Mouse (Mus musculus) heart, embryonic 11.5 days (tissue): Measurements from ENCODE around the gene Mapk8ip2. TPM values are rescaled to one million over a fixed set of nuclear protein-coding genes. Genes with fewer than 3 reads are reported as not detected.
A peak's percentile ranks its signal among the peaks of the same experiment; 100 is the strongest.

Experiments used
- ATAC-seq: fragments of 200-750 bp; cut with Nextera tagmentation; replicated peaks from 2 replicates; pipeline ENCODE4 v1.8.0; 2017; ENCODE audit warnings: moderate library complexity; ENCODE audit not compliant: insufficient number of reproducible peaks, low FRiP score, low TSS enrichment
- H3K27ac ChIP-seq: fragments of 300-500 bp; sonication (generic); 2 replicates; pipeline ENCODE4 v1.5.1; 2014; ENCODE audit warnings: mild to moderate bottlenecking, low read depth, low read length
- H3K27me3 ChIP-seq: fragments of 300-500 bp; sonication (generic); 2 replicates; pipeline ENCODE4 v1.6.1; 2014; ENCODE audit warnings: mild to moderate bottlenecking, low read length, mixed read lengths; ENCODE audit not compliant: control insufficient read depth, insufficient read depth
- H3K36me3 ChIP-seq: fragments of 300-500 bp; sonication (generic); 2 replicates; pipeline ENCODE4 v1.6.1; 2014; ENCODE audit warnings: mild to moderate bottlenecking, low read length, moderate library complexity, mixed read lengths; ENCODE audit not compliant: control insufficient read depth, insufficient read depth
- H3K4me1 ChIP-seq: fragments of 300-500 bp; sonication (generic); 2 replicates; pipeline ENCODE4 v1.6.1; 2014; ENCODE audit warnings: low read length; ENCODE audit not compliant: control insufficient read depth, insufficient read depth
- H3K4me2 ChIP-seq: fragments of 300-500 bp; sonication (generic); 2 replicates; pipeline ENCODE4 v1.6.1; 2014; ENCODE audit warnings: mild to moderate bottlenecking, moderate library complexity
- H3K4me3 ChIP-seq: fragments of 300-500 bp; sonication (generic); 2 replicates; pipeline ENCODE4 v1.5.1; 2014; ENCODE audit warnings: low read depth, low read length
- H3K9ac ChIP-seq: fragments of 300-500 bp; sonication (generic); 2 replicates; pipeline ENCODE4 v1.6.1; 2014; ENCODE audit warnings: mild to moderate bottlenecking, low read depth, low read length, moderate library complexity
- H3K9me3 ChIP-seq: fragments of 300-500 bp; sonication (generic); replicated peaks from 2 replicates; pipeline ENCODE4 v1.6.1; 2016; ENCODE audit warnings: low read length; ENCODE audit not compliant: control insufficient read depth
- WGBS: fragments of 180-500 bp; shearing (Covaris S2); extraction: QIAGEN DNeasy Blood & Tissue Kit; methylation state at CpG from one replicate; pipeline ENCODE4 v1.1.7; 2014; ENCODE audit not compliant: insufficient replicate concordance; 5-methylcytosine and 5-hydroxymethylcytosine counted together
- polyA plus RNA-seq: library from polyadenylated mRNA; unstranded; fragments of >200 nt; fragmentation: Nextera tagmentation; extraction: Ambion mirVana; gene quantifications from 2 replicates; pipeline ENCODE4 v1.2.1, GENCODE M21; 2014

Gene Mapk8ip2
- polyA plus RNA-seq, 1 experiment from 2014 or later = 0.19 TPM

DNA sequence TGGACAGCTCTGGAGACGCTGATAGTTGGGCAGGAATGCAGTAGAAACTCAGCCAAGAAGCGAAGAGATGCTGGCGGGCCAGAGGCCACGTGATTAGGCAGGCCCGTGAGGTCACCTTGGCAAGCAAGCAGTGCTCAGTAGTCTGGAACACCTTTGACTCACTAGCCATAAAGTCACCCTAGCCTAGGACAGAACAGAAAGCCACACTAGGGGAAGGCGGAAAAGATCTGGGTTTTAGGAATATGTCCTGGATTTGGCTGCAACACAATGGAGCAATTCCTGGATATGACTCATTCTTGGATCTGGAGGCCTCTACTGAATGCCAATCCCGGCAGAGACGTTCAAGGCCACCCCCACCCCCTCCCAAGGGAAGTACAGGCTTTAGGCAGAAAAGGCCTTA lies 26.9 kb downstream of the Mapk8ip2 start:
- WGBS = 53% methylated on average over 8 of the region's 8 CpGs
- H3K4me3 ChIP-seq = no peak overlapping the region
- no peaks in the 10 kb centered on the region for H3K36me3 ChIP-seq
- no peak for ATAC-seq
- no peaks in the 10 kb centered on the region for H3K27me3 ChIP-seq
- H3K9ac ChIP-seq = no peak overlapping the region
- H3K9me3 ChIP-seq = no peaks in the 10 kb centered on the region
- no peak overlapping the region for H3K4me2 ChIP-seq
- H3K27ac ChIP-seq = peak overlapping the region; percentile 1; the same call in 1 of the 2 replicates
- H3K4me1 ChIP-seq = peaks cover 5% of the 10 kb centered on the region

DNA sequence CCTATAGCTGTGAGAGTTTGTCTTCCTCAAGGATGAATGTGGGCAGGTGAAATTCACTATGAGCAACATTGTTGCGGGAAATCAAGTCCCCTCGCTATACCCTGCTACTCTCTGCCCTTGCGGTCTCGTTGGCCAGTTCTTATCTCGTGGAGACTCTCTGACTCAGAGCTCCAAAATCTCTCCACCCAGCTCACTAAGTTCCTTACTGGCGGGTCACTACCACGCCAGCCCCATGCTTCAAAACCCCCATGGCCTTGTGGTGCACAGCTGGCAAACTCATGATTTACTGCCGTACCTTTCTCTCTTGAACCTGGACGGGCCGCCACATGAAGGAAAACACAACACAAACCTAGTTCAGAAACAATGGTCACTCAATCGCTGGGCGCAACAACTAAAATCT lies 34.5 kb downstream of the Mapk8ip2 start:
- no peaks in the 10 kb centered on the region for H3K4me1 ChIP-seq
- no peak overlapping the region for H3K4me3 ChIP-seq
- no peak for ATAC-seq
- WGBS = 47% methylated on average over 12 of the region's 12 CpGs
- no peak overlapping the region for H3K27ac ChIP-seq
- no peaks in the 10 kb centered on the region for H3K9me3 ChIP-seq
- H3K4me2 ChIP-seq = no peak overlapping the region
- no peaks in the 10 kb centered on the region for H3K36me3 ChIP-seq
- no peaks in the 10 kb centered on the region for H3K27me3 ChIP-seq
- H3K9ac ChIP-seq = no peak overlapping the region

DNA sequence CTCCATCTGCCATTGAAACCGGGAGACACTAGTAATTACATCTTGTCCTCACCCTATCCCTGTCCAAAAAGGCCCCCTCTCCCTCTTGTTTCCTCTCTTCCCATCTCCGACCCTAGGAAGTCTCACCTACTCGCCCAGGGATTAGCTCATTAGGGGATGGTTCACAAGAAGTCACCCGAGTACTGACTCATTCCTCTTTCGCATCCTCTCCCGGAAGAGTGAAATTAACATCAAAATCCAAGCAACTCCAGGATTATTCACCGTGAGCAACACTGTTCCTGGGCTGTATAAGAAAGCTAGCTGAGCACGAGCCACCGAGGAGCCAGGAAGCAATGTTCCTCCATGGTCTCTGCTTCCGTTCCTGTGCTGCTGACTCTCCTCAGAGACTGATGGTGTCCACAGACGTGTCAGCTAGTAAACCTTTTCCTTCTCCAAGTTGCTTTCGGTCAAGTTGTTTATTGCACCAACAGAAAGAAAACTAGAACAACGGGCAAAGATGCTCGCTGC lies 35.0 kb downstream of the Mapk8ip2 start:
- H3K36me3 ChIP-seq = no peaks in the 10 kb centered on the region
- H3K4me3 ChIP-seq = no peak overlapping the region
- H3K4me2 ChIP-seq = no peak overlapping the region
- 32% methylated on average over 14 of the region's 14 CpGs for WGBS
- no peaks in the 10 kb centered on the region for H3K27me3 ChIP-seq
- no peaks in the 10 kb centered on the region for H3K9me3 ChIP-seq
- H3K4me1 ChIP-seq = no peaks in the 10 kb centered on the region
- H3K9ac ChIP-seq = no peak overlapping the region
- no peak overlapping the region for H3K27ac ChIP-seq
- ATAC-seq = no peak

DNA sequence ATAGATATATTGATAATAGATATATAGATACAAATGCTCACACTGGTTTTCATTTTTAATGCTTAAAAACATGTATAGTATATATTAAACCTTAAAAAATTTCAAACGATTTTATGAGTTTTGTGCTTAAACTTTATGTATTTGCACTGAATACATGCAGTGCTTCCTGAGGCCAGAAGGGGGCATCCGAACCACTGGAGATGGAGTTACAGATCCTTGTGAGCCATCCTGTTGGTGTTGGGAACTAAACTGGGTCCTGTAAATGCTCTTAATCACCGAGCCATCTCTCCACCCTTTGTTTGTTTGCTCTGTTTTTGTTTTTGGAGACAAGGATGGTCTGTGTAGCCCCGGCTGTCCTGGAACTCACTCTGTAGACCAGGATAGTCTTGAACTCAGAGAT lies 41.3 kb downstream of the Mapk8ip2 start:
- H3K4me2 ChIP-seq = no peak overlapping the region
- no peak for ATAC-seq
- H3K9me3 ChIP-seq = no peaks in the 10 kb centered on the region
- WGBS = 69% methylated on average over 4 of the region's 4 CpGs
- peaks cover 3% of the 10 kb centered on the region; the same call in 1 of the 2 replicates for H3K4me1 ChIP-seq
- H3K27ac ChIP-seq = no peak overlapping the region
- H3K36me3 ChIP-seq = no peaks in the 10 kb centered on the region
- no peak overlapping the region for H3K9ac ChIP-seq
- H3K27me3 ChIP-seq = peaks cover 22% of the 10 kb centered on the region
- no peak overlapping the region for H3K4me3 ChIP-seq

DNA sequence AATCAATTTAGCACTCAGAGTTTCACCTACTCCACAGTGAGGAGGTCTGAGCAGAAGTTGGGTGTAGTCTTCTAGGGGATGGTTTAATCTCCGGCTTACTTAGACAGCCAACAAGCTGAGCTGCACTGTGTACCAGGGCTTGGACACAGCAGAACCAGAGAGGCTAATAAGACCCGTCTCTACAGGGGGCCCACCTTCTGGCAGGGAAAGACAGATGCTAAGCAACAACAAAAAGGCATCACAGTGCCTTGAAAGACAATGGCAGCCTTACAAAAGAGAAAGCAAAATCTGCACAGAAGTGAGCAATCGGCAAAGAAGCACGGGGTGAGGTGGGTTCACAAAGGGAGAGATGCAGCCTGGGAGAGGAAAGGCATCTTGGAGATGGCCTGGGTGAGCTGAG lies 42.4 kb downstream of the Mapk8ip2 start:
- no peak overlapping the region for H3K27ac ChIP-seq
- H3K9me3 ChIP-seq = no peaks in the 10 kb centered on the region
- WGBS = 68% methylated on average over 4 of the region's 4 CpGs

DNA sequence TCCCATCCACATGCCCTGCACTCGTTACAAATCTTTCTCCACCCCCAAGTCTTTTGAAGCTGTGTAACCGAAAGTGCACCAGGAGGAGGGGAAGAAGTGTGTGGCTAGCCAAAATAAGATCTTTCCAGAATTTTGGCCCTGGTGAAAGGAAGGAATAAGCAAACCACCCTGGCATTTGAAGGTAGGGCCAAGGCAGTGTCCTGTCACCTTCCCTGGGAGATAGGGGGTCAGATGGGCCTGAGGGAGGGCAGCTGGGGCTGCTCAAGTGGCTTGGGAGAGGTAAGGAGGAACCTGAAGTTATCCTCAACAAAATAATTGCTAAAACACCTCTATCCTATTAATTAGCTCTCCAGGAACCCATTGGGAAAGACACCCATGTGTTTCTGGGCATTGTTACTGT lies 43.1 kb downstream of the Mapk8ip2 start:
- Histone ChIP-seq H3K27ac (peak overlapping the region; percentile 43; the same call in 1 of the 2 replicates), H3K4me1 (peaks cover 11% of the 10 kb centered on the region), H3K9me3 (no peaks in the 10 kb centered on the region), H3K27me3 (peaks cover 37% of the 10 kb centered on the region), H3K4me3 (no peak overlapping the region), H3K36me3 (no peaks in the 10 kb centered on the region), H3K4me2 (no peak overlapping the region), H3K9ac (no peak overlapping the region)
- no peak for ATAC-seq
- 59% methylated on average over 2 of the region's 2 CpGs for WGBS

More for the DNA sequence above, 42.4 kb downstream of the Mapk8ip2 start:
- H3K27me3 ChIP-seq = peaks cover 33% of the 10 kb centered on the region
- no peak overlapping the region for H3K9ac ChIP-seq
- H3K4me3 ChIP-seq = no peak overlapping the region
- H3K4me2 ChIP-seq = no peak overlapping the region
- peaks cover 11% of the 10 kb centered on the region for H3K4me1 ChIP-seq
- H3K36me3 ChIP-seq = no peaks in the 10 kb centered on the region
- ATAC-seq = no peak

DNA sequence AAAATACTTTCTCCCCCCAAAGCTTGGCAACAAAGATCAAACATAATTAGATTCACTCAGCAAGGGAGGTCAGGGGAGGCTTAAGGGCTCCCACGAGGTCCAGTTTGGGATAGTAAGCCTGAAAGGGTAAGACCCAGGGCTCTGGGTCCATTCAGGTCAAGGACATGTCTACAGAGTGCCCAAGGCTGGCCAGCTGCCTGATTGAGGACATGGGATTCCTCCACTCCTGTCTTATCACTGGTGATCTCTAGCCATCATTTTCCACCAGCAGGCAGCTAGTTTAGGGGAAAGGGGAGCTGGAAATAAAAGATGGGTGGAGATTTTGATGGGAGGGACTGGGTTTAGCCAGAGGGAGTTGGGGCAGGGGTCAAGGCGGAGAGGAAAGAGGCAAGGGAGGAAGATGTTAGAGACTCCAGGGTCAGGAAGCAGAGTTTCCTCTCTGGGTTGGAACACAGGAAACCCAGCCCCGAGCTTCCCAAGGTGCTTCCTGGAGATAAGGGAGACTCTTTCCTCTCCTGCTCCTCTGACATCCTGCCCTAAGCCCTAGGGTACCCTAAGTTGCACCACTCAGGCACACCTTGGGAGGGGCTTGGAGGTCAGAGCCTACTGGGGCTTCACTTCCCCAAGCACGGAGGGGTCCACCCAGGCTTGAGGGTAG lies 43.8 kb downstream of the Mapk8ip2 start:
- 13% methylated on average over 4 of the region's 4 CpGs for WGBS
- H3K9me3 ChIP-seq = no peaks in the 10 kb centered on the region
- no peak overlapping the region for H3K4me2 ChIP-seq
- no peaks in the 10 kb centered on the region for H3K36me3 ChIP-seq
- peak overlapping the region; percentile 70 for H3K9ac ChIP-seq
- ATAC-seq = peak; percentile 57
- H3K4me3 ChIP-seq = peak overlapping the region; percentile 83
- H3K4me1 ChIP-seq = peaks cover 11% of the 10 kb centered on the region
- H3K27me3 ChIP-seq = peaks cover 43% of the 10 kb centered on the region
- H3K27ac ChIP-seq = peak overlapping the region; percentile 85

DNA sequence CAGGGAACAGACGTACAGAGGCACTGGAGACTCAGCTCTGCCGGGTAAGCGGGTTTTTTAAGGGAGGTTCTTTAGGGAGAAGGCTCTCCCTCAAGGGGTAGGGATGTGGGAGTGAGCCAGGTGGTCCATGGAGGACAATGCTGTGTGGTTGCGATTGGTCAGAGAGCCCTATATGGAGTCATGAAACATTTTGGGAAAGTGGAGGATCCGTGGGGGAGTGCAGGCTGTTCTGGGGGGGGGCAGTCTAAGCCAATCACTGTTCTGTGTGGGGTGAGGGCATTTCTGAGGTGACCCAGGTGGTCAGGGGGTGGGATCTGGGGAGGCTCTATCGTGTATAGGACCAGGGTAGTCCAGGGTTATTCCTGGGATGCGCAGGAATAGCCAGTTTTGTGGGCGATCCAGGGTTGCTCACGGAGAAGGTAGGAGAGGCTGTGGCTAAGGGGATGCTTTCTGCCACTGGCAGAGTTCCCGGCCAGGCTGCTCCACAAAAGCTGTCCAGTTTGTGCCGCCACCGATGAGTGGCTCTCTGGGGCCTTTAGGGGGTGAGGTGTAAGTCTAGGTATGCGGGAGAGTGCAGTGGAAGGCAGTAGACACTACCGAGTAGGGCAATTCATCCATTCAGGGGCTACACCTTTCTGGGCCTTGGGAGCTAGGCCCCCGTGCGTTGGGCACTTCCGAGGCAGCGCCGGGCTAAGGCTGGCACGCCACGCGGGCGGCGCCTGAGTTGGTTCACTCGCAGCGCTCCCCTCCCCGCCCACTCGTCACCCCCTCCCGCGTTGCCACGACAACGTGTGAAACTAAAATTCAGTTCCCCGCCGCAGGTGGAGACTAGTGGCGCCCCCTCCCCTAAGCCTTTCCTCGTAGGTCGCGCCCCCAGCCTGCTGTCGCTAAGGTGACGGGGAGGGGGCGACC lies 44.6 kb downstream of the Mapk8ip2 start:
- Histone ChIP-seq H3K27ac (peak overlapping the region; percentile 85), H3K27me3 (peaks cover 43% of the 10 kb centered on the region), H3K4me3 (peak overlapping the region; percentile 83), H3K4me1 (peaks cover 11% of the 10 kb centered on the region), H3K4me2 (peak overlapping the region; percentile 92), H3K9me3 (no peaks in the 10 kb centered on the region), H3K36me3 (no peaks in the 10 kb centered on the region; the same call in 1 of the 2 replicates), H3K9ac (peak overlapping the region; percentile 70)
- 0 out of 2 replicates have a peak, but pooled peaks have one; percentile 3 for ATAC-seq
- WGBS = 2% methylated on average over 40 of the region's 41 CpGs
